Mouse (Mus musculus): ENCODE measurements around the gene Oat. TPM values are rescaled to one million over a fixed set of nuclear protein-coding genes. Genes with fewer than 3 reads are reported as not detected.

Gene Oat
- total and polyA plus RNA-seq, 2 experiments from 2014 or later: 101 to 123 TPM

DNA sequence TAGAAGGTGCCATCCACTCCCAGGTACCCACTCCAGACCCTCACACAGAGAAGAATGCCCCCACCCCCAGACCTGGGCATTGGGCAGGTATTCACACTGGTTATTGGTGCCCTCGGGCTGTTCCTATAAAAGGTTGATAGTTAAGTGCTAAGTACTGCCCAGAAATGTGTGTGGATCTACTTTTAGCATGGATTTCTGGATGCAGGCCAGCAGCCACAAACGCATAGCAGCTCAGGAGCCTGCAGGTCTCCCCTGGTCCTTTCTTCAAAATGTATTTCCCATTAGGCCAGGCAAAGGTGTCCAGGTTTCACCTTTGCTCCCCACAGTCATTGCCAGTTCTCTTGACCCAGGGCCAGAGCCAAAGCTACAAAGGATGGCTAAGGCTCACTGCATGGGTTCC is 67.1 kb downstream of the Oat start:
- H3K27ac ChIP-seq: no peak overlapping the region
- H3K36me3 ChIP-seq (ENCODE audit: insufficient read depth, low read length): no peaks in the 10 kb centered on the region
- ATAC-seq: no peak
- no peak overlapping the region for H3K4me2 ChIP-seq (ENCODE audit: low read depth, low read length)
- no peak for DNase-seq (ENCODE audit: low spot score)
- H3K27me3 ChIP-seq (ENCODE audit: insufficient read depth, low read length): no peaks in the 10 kb centered on the region
- no peak for TF ChIP-seq CTCF (IDR thresholded peaks at IDR 0.05; ENCODE audit: low read depth)
- H3K9me3 ChIP-seq (ENCODE audit: low read length): no peaks in the 10 kb centered on the region
- no peak overlapping the region for H3K4me3 ChIP-seq (ENCODE audit: low read length)
- H3K9ac ChIP-seq (replicated peaks; ENCODE audit: low read length): no peak overlapping the region
- 79% methylated on average over 2 of the region's 2 CpGs for WGBS
- no peaks in the 10 kb centered on the region for H3K4me1 ChIP-seq (ENCODE audit: insufficient read depth, low read length)

Other genes with a start within 250 kb of the Oat start
- 0.90 TPM in 1 of 2 replicates, not detected in the other for gene Nkx1-2, start 23.2 kb upstream of the Oat start, total RNA-seq (2014; rRNA removed)
- 0.08 and 0.13 TPM in 2 replicates for gene Nkx1-2, start 23.2 kb upstream of the Oat start, polyA plus RNA-seq (2015; fragmentation: Nextera tagmentation; extraction: Ambion mirVana)
- gene Lhpp, start 34.2 kb upstream of the Oat start, total RNA-seq (2014; rRNA removed): 42.5 and 55.6 TPM in 2 replicates
- 53.3 and 56.7 TPM in 2 replicates for gene Lhpp, start 34.2 kb upstream of the Oat start, polyA plus RNA-seq (2015; fragmentation: Nextera tagmentation; extraction: Ambion mirVana)
- 20.9 and 21.0 TPM in 2 replicates for gene Fam53b, start 237.5 kb upstream of the Oat start, total RNA-seq (2014; rRNA removed)
- 10.2 and 12.9 TPM in 2 replicates for gene Fam53b, start 237.5 kb upstream of the Oat start, polyA plus RNA-seq (2015; fragmentation: Nextera tagmentation; extraction: Ambion mirVana)